ENCODE assay signal across 8 mouse cellular contexts in the genomic region with DNA sequence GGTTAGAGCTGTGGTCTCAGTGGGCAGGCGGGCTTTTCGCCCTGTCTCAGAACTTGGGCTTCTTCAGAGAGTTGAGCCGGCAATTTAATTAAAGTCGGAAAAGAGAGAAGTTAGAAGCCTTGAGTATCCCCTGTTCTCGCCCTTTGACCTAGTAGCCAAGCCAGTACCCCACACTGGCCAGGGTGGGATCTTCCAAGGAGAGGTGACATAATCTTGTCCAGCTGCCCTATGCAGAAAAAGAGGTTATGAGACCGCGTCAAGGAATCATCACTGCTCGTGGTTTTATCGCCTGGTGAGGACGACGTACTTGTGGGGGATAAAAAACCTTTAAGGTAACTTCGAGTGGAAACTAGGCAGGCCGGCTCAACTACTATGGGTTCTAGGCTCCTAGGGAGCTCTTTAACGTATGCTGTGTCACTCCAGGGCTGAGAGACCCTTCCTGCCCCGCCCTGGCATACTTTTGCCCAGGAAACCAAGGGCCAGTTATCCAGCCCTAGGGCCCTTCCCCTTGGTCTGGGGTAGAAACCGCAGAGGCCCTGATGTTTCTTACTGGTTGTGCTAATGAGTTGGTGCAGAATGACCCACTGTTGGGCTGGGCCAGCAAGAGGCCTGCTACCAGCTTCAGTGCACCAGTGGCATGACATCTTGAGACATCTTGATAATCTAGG. TPM values are rescaled to one million over a fixed set of nuclear protein-coding genes. Genes with fewer than 3 reads are reported as not detected.
DNase-seq lines count a peak whose midpoint lies in the region; ATAC-seq and TF ChIP-seq lines count a peak whose summit lies in the region.

No protein-coding gene starts in this region.

- no peak overlapping the region; the same call in 1 of the 2 replicates for H3K27ac ChIP-seq in layer of hippocampus, adult 2 months
- no peak overlapping the region for H3K27ac ChIP-seq in embryonic facial prominence, embryonic 13.5 days
- H3K27ac ChIP-seq in kidney, embryonic 16.5 days (ENCODE audit: low read length) = no peak overlapping the region

- TF ChIP-seq CTCF in layer of hippocampus, adult 2 months (conservative IDR thresholded peaks at IDR 0.05) = no peak

- no peak for ATAC-seq in embryonic facial prominence, embryonic 13.5 days (ENCODE audit: insufficient number of reproducible peaks, insufficient read depth, low FRiP score, low TSS enrichment, low read depth)
- no peak for ATAC-seq in kidney, embryonic 16.5 days (ENCODE audit: low FRiP score, low TSS enrichment)

- no peaks in the 10 kb centered on the region for H3K9me3 ChIP-seq in embryonic facial prominence, embryonic 13.5 days
- H3K9me3 ChIP-seq in kidney, embryonic 16.5 days (ENCODE audit: low read length) = no peaks in the 10 kb centered on the region

- DNase-seq in layer of hippocampus, adult 2 months (ENCODE audit: low spot score in 2 of 2) = no peak
- no peak for DNase-seq in layer of hippocampus, adult 9-11 months
- peak; percentile 14 to 23 for DNase-seq in natural killer cell, adult 2 months (ENCODE audit: low spot score in 2 of 2)
- DNase-seq in ovary, postnatal 36 days (ENCODE audit: low spot score) = no peak
- no peak for DNase-seq in layer of hippocampus, postnatal 10 days (ENCODE audit: low spot score in 2 of 2)
- DNase-seq in urinary bladder, adult 2 months (ENCODE audit: low spot score) = no peak

- WGBS in embryonic facial prominence, embryonic 13.5 days = 19% methylated on average over 16 of the region's 16 CpGs
- WGBS in kidney, embryonic 16.5 days = 38% methylated on average over 16 of the region's 16 CpGs

- peaks cover 16% of the 10 kb centered on the region for H3K4me1 ChIP-seq in embryonic facial prominence, embryonic 13.5 days
- peaks cover 12% of the 10 kb centered on the region; the same call in 1 of the 2 replicates for H3K4me1 ChIP-seq in kidney, embryonic 16.5 days (ENCODE audit: insufficient read depth, low read length)

- no peaks in the 10 kb centered on the region for H3K36me3 ChIP-seq in embryonic facial prominence, embryonic 13.5 days
- no peaks in the 10 kb centered on the region for H3K36me3 ChIP-seq in kidney, embryonic 16.5 days (ENCODE audit: insufficient read depth, low read length)

- H3K27me3 ChIP-seq in embryonic facial prominence, embryonic 13.5 days = peaks cover 41% of the 10 kb centered on the region
- peaks cover 14% of the 10 kb centered on the region for H3K27me3 ChIP-seq in kidney, embryonic 16.5 days (ENCODE audit: insufficient read depth, low read length)

- peak overlapping the region; percentile 78 for H3K9ac ChIP-seq in embryonic facial prominence, embryonic 13.5 days
- H3K9ac ChIP-seq in kidney, embryonic 16.5 days (replicated peaks; ENCODE audit: low read length) = peak overlapping the region; percentile 82

- peak overlapping the region; percentile 60; the same call in 1 of the 2 replicates for H3K4me3 ChIP-seq in layer of hippocampus, adult 2 months
- peak overlapping the region; percentile 74 for H3K4me3 ChIP-seq in embryonic facial prominence, embryonic 13.5 days
- peak overlapping the region; percentile 65 for H3K4me3 ChIP-seq in kidney, embryonic 16.5 days (ENCODE audit: low read length)

- peak overlapping the region; percentile 98 for H3K4me2 ChIP-seq in embryonic facial prominence, embryonic 13.5 days
- peak overlapping the region; percentile 99 for H3K4me2 ChIP-seq in kidney, embryonic 16.5 days (replicated peaks; ENCODE audit: low read depth, low read length)

RNA-seq across cellular contexts. Expression of a gene that starts 2.0 kb away (rescaled TPM):
- 1 to 10 TPM; 2.1 to 2.8 TPM for total RNA-seq in layer of hippocampus, adult 2 months (2021)
- 10.5 and 11.9 TPM in 2 replicates for polyA plus RNA-seq in embryonic facial prominence, embryonic 13.5 days (2015; fragmentation: Nextera tagmentation; extraction: Ambion mirVana)
- polyA plus RNA-seq in kidney, embryonic 16.5 days (2015; fragmentation: Nextera tagmentation; extraction: Ambion mirVana) = 34.4 and 36.3 TPM in 2 replicates
- total RNA-seq in layer of hippocampus, postnatal 10 days (2021) = 1 to 10 TPM; 1.9 to 2.4 TPM
- polyA plus RNA-seq in urinary bladder, adult 2 months (2012; rRNA removed) = 142 and 175 TPM in 2 replicates

RNA-seq across cellular contexts. Expression of a gene that starts 36.3 kb away (rescaled TPM):
- 100 to 1,000 TPM; 199 to 204 TPM for total RNA-seq in layer of hippocampus, adult 2 months (2021)
- polyA plus RNA-seq in embryonic facial prominence, embryonic 13.5 days (2015; fragmentation: Nextera tagmentation; extraction: Ambion mirVana) = 295 and 315 TPM in 2 replicates
- polyA plus RNA-seq in kidney, embryonic 16.5 days (2015; fragmentation: Nextera tagmentation; extraction: Ambion mirVana) = 317 and 362 TPM in 2 replicates
- total RNA-seq in layer of hippocampus, postnatal 10 days (2021) = 100 to 1,000 TPM; 202 to 214 TPM
- 162 and 173 TPM in 2 replicates for polyA plus RNA-seq in urinary bladder, adult 2 months (2012; rRNA removed)

RNA-seq across cellular contexts. Expression of a gene that starts 44.5 kb away (rescaled TPM):
- total RNA-seq in layer of hippocampus, adult 2 months (2021) = under 1 TPM; 0.17 to 0.38 TPM
- polyA plus RNA-seq in embryonic facial prominence, embryonic 13.5 days (2015; fragmentation: Nextera tagmentation; extraction: Ambion mirVana) = 15.4 and 18.4 TPM in 2 replicates
- polyA plus RNA-seq in kidney, embryonic 16.5 days (2015; fragmentation: Nextera tagmentation; extraction: Ambion mirVana) = 15.5 and 16.9 TPM in 2 replicates
- total RNA-seq in layer of hippocampus, postnatal 10 days (2021) = 1 to 10 TPM; 1.1 to 1.4 TPM
- 0.29 and 0.36 TPM in 2 replicates for polyA plus RNA-seq in urinary bladder, adult 2 months (2012; rRNA removed)

RNA-seq across cellular contexts. Expression of a gene that starts 51.6 kb away (rescaled TPM):
- total RNA-seq in layer of hippocampus, adult 2 months (2021) = 10 to 100 TPM; 12.0 to 14.5 TPM
- 12.6 TPM in 2 replicates for polyA plus RNA-seq in embryonic facial prominence, embryonic 13.5 days (2015; fragmentation: Nextera tagmentation; extraction: Ambion mirVana)
- 18.7 and 19.4 TPM in 2 replicates for polyA plus RNA-seq in kidney, embryonic 16.5 days (2015; fragmentation: Nextera tagmentation; extraction: Ambion mirVana)
- total RNA-seq in layer of hippocampus, postnatal 10 days (2021) = 1 to 10 TPM; 5.6 to 8.4 TPM
- 45.4 and 50.5 TPM in 2 replicates for polyA plus RNA-seq in urinary bladder, adult 2 months (2012; rRNA removed)

Comparison
In these comparisons a context has a peak if more than half of its experiments do, and no peak if none do; other contexts are left out.
1. DNase-seq: peak in natural killer cell, adult 2 months (2 of 2); none in layer of hippocampus, adult 2 months (0 of 2), layer of hippocampus, adult 9-11 months (single experiment), ovary, postnatal 36 days (single experiment), layer of hippocampus, postnatal 10 days (0 of 2) and urinary bladder, adult 2 months (single experiment).
2. RNA of a gene that starts 44.5 kb away (polyA plus RNA-seq): 15.4 to 18.4 TPM in embryonic facial prominence, embryonic 13.5 days and 15.5 to 16.9 TPM in kidney, embryonic 16.5 days; 0.29 to 0.36 TPM in urinary bladder, adult 2 months; every median in the first group is over 10 times any median in the second.
3. Peak in every context shown above with its lines, with median percentiles within 50 percentile points of each other: H3K4me3 ChIP-seq.